Mouse (Mus musculus) fat pad, adult 2 months (tissue): ENCODE results near the gene Susd3.

Experiments
- DNase-seq: peaks from one replicate; pipeline ENCODE4 v3.0.0-alpha.2; 2011; ENCODE audit warnings: low read depth, low spot score; ENCODE audit errors: extremely low read depth

Gene Susd3

GRCm38 (mm10) chr13:49248467-49248862 is at the start of gene Susd3:
Susd3 (minus strand) TSS chr13:49248706.
- DNase-seq, result no peak

GRCm38 (mm10) chr13:49296270-49296669 is 47.8 kb upstream of the Susd3 start:
- no peak for DNase-seq

- DNase-seq, result no peak
These were observed 45.6 kb upstream of the Susd3 start for GRCm38 (mm10) chr13:49294108-49294507.

GRCm38 (mm10) chr13:49291949-49292348 is 43.4 kb upstream of the Susd3 start:
- no peak for DNase-seq

- DNase-seq, result no peak
These were observed 42.9 kb upstream of the Susd3 start for GRCm38 (mm10) chr13:49291398-49291797.

GRCm38 (mm10) chr13:49287224-49287623 is 38.7 kb upstream of the Susd3 start:
- no peak for DNase-seq

GRCm38 (mm10) chr13:49286750-49287149 is 38.2 kb upstream of the Susd3 start:
- DNase-seq, result peak; percentile 30

- DNase-seq, result no peak
These were observed 35.2 kb upstream of the Susd3 start for GRCm38 (mm10) chr13:49283686-49284085.

- DNase-seq, result no peak
These were observed 33.7 kb upstream of the Susd3 start for GRCm38 (mm10) chr13:49282168-49282567.

- DNase-seq, result no peak
These were observed 23.6 kb upstream of the Susd3 start for GRCm38 (mm10) chr13:49271831-49272765.

GRCm38 (mm10) chr13:49270500-49270899 is 22.0 kb upstream of the Susd3 start:
- DNase-seq, result no peak

GRCm38 (mm10) chr13:49267645-49268044 is 19.1 kb upstream of the Susd3 start:
- no peak for DNase-seq

- no peak for DNase-seq
These were observed 11.7 kb upstream of the Susd3 start for GRCm38 (mm10) chr13:49260036-49260722.

GRCm38 (mm10) chr13:49257819-49258313 is 9.4 kb upstream of the Susd3 start:
- DNase-seq, result no peak

GRCm38 (mm10) chr13:49252746-49253145 is 4.2 kb upstream of the Susd3 start:
- peak; percentile 55 for DNase-seq

- peak; percentile 16 for DNase-seq
These were observed 3.6 kb upstream of the Susd3 start for GRCm38 (mm10) chr13:49252113-49252512.

GRCm38 (mm10) chr13:49250716-49251517 is 2.4 kb upstream of the Susd3 start:
- DNase-seq, result no peak

GRCm38 (mm10) chr13:49249634-49250033 is 1.1 kb upstream of the Susd3 start:
- DNase-seq, result no peak

- DNase-seq, result no peak
These were observed 417 bp upstream of the Susd3 start for GRCm38 (mm10) chr13:49248923-49249322.

GRCm38 (mm10) chr13:49247740-49248466 is 603 bp downstream of the Susd3 start:
- no peak for DNase-seq
